Mouse (Mus musculus): ENCODE data around the gene Pvr. TPM values are rescaled to one million over a fixed set of nuclear protein-coding genes. Genes with fewer than 3 reads are reported as not detected.

The Pvr gene
- polyA plus RNA-seq, 1 experiment: 11.8 TPM

DNA sequence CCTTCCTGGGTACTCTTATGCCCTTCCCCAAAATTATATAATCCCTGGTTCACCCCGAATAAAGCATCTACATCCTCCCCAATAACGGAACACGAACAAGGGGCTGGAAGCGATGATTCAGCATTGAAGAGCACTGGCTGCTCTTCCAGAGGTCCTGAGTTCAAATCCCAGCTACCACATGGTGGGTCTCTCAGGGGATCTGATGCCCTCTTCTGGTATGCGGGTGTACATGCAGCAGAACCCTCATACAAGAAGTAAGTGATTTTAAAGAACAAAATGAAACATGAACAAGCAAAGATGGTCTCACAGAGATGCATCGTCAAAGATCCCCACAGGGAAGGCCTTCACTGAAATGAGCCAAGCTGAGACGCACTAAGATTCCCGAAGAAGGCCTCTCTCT is 40.2 kb downstream of the Pvr start:
- TF ChIP-seq CTCF (IDR thresholded peaks at IDR 0.05; ENCODE audit: extremely low read depth, insufficient read depth, low read length): no peak
- TF ChIP-seq POLR2A (IDR thresholded peaks at IDR 0.05; ENCODE audit: extremely low read depth, insufficient read depth, low read length): no peak
- no peaks in the 10 kb centered on the region; the same call in 1 of the 2 replicates for H3K4me1 ChIP-seq (ENCODE audit: control insufficient read depth, insufficient read depth, low read length)
- H3K4me3 ChIP-seq (ENCODE audit: insufficient read depth, low read length): no peak overlapping the region
- H3K27ac ChIP-seq (ENCODE audit: insufficient read depth, low read length): no peak overlapping the region

DNA sequence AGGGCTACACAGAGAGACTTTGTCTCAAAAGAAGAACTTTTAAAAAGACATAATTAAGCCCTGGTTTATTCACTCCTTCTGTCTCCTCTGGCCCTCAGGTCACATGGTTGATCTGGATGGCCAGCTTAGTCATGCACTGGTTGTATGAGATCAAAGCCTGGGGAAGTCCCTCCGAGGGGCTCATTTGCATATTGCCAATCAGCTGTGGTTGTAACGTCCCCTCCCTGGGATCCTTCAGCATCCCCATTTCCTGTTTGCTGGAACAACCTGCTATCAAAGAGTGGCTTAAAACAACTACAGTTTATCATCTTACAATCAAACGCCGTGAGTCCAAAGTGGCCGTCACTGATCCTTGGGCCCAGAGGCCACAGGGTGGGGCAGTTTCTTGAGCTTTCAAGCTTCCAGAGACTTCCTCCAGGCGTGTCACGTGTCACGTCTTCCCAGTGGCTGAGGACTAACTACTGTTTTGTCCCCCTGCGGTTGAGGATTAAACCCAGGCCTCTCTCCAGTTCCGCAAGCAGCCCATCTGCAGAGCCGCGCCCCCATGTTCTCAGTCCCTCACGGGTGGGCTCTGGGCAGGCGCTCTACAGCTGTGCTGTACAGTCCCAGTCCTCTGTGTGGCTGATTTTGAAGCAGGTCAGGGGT is 44.1 kb downstream of the Pvr start:
- no peak for TF ChIP-seq CTCF (IDR thresholded peaks at IDR 0.05; ENCODE audit: extremely low read depth, insufficient read depth, low read length)
- H3K4me1 ChIP-seq (ENCODE audit: control insufficient read depth, insufficient read depth, low read length): no peaks in the 10 kb centered on the region; the same call in 1 of the 2 replicates
- H3K27ac ChIP-seq (ENCODE audit: insufficient read depth, low read length): no peak overlapping the region
- H3K4me3 ChIP-seq (ENCODE audit: insufficient read depth, low read length): no peak overlapping the region

DNA sequence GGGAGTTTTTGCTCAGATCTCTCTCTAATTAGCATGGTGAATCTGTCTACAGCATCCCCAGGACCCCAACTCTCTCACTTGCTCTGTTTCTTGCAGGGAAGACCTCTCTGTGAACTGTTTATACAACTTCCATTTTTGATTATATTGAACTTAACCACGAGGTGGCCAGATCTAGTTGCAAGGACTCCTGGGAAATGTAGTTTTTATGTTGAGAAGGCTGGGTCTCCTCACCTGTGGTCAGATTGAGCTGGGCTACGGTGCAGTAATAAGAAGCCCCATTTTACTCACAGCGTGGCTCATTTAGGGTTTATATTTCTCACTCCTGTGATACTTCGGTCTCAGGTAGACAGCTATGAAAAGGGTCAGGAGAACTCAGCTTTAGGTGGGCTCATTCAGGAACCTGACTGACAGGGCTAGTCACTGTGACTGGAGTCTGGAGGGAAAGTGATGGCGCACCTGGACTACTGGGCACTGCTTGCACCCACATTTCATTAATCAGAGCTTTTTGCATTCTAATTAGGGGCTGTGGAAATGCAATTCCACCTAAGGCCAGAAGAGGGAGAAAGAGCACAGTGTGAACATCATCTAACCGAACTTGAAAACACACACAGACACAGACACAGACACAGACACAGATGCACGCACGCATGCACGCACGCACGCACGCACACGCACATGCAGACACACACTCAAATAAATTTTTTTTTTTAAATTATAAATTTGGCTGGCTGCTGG is 44.8 kb downstream of the Pvr start:
- H3K4me3 ChIP-seq (ENCODE audit: insufficient read depth, low read length): no peak overlapping the region
- TF ChIP-seq POLR2A (IDR thresholded peaks at IDR 0.05; ENCODE audit: extremely low read depth, insufficient read depth, low read length) (no peak), CTCF (IDR thresholded peaks at IDR 0.05; ENCODE audit: extremely low read depth, insufficient read depth, low read length) (peak; percentile 51; the same call in 1 of the 2 replicates)
- H3K4me1 ChIP-seq (ENCODE audit: control insufficient read depth, insufficient read depth, low read length): no peaks in the 10 kb centered on the region; the same call in 1 of the 2 replicates
- H3K27ac ChIP-seq (ENCODE audit: insufficient read depth, low read length): no peak overlapping the region

DNA sequence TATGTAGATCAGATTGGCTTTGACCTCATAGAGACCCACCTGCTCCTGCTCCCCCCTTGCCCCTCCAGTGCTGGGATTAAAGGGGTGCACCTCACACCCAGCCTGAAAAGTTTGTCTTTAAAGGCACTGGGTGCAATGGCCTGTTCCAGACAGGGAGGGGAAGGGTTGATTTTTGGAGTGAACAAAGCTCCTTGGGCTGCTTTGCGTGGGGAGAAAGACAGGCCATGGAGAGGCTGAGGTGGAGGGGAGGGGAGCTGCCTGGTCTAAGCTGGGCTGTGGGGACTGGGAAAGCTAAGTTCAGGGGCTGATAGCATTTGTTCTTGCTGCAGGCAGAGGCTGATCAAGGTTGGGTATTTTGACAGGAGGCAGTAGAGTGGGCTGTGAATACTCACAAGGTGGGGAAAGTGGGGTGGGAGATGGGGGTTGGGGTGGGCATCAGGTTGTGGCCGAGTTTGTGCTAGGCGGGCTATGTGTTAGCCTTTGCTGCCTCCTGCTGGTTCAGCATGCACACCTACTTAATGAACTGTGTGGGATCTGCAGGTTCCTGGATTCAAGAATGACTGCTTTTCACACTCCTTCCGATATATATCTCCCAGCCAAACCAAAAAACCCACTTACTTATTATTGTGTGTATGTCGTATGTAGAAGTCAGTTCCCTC is 48.9 kb downstream of the Pvr start:
- TF ChIP-seq POLR2A (IDR thresholded peaks at IDR 0.05; ENCODE audit: extremely low read depth, insufficient read depth, low read length): no peak
- TF ChIP-seq CTCF (IDR thresholded peaks at IDR 0.05; ENCODE audit: extremely low read depth, insufficient read depth, low read length): peak; percentile 55
- Histone ChIP-seq H3K4me1 (ENCODE audit: control insufficient read depth, insufficient read depth, low read length) (no peaks in the 10 kb centered on the region; the same call in 1 of the 2 replicates), H3K4me3 (ENCODE audit: insufficient read depth, low read length) (no peak overlapping the region), H3K27ac (ENCODE audit: insufficient read depth, low read length) (no peak overlapping the region)

DNA sequence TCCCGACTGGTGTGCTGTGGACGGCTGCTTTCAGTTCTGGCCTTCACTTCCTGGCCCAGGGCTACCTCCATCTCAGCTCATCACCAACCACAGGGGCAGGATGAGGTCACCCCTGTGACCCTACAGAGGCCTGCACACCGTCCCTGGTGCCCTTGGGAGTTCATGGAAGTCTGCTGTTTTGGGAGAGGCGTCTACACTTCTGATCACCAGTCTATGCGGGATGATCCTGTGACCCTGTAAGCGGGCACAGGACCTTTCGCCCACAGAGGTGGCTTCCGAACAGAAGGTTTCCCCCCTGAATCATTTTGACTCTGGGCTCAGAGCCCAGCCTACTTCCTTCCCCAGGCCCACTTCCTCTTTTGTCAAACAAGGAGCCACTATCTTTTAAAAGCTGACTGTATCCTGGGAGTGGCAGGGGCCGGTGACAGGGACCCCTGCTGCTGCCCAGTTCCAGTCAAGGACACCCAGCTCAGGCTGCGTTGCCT is 49.8 kb downstream of the Pvr start:
- no peaks in the 10 kb centered on the region; the same call in 1 of the 2 replicates for H3K4me1 ChIP-seq (ENCODE audit: control insufficient read depth, insufficient read depth, low read length)
- no peak overlapping the region for H3K27ac ChIP-seq (ENCODE audit: insufficient read depth, low read length)
- no peak for TF ChIP-seq CTCF (IDR thresholded peaks at IDR 0.05; ENCODE audit: extremely low read depth, insufficient read depth, low read length)
- no peak for TF ChIP-seq POLR2A (IDR thresholded peaks at IDR 0.05; ENCODE audit: extremely low read depth, insufficient read depth, low read length)
- no peak overlapping the region for H3K4me3 ChIP-seq (ENCODE audit: insufficient read depth, low read length)

DNA sequence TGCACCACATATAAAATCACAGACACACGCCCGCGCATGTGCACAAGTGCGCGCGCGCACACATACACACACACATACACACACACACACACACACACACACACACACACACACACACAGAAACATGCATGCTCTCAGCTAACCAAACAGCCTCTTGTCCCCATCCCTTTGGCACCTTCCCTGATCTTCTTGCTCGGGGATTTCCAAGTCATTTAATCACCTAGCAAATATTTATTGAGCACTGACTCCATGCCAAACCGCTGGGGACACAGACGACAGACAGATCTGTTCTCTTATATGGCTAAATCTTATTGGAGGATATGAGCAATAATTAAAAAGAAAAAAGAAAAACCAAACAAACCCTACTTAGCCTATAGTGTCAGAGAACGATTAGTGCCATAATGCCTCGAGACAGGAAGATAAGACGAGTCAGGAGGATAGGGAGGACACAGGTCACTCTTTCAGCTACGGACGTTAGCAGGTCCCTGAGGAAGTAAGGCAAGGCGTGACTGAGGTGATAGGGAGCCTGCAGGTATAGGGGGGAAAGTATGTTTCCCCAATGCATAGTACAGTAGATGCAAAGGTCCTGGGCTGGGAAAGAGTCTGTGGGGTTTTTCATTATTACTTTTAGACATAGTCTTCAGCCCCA is 53.1 kb downstream of the Pvr start:
- Histone ChIP-seq H3K4me3 (ENCODE audit: insufficient read depth, low read length) (no peak overlapping the region), H3K27ac (ENCODE audit: insufficient read depth, low read length) (no peak overlapping the region), H3K4me1 (ENCODE audit: control insufficient read depth, insufficient read depth, low read length) (no peaks in the 10 kb centered on the region)
- no peak for TF ChIP-seq POLR2A (IDR thresholded peaks at IDR 0.05; ENCODE audit: extremely low read depth, insufficient read depth, low read length)
- no peak for TF ChIP-seq CTCF (IDR thresholded peaks at IDR 0.05; ENCODE audit: extremely low read depth, insufficient read depth, low read length)

DNA sequence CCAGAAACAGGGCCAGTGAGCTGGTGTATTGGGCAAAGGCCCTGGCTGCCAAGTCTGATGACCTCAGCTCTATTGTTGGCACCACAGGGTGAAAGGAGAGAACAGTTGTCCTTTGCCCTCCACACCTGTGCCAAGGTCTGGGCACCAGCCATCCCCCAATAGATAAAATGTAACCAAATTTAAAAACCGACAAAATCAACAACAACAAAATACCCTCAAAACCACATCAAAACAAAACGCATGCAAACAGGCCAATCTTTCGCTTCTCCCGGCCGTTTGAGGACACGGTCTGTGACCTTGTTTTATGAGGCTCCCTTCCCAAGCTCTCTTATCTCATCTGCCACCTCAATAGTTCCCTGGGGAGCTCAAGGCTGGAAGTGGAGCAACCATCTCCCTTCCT is 54.5 kb downstream of the Pvr start:
- Histone ChIP-seq H3K4me1 (ENCODE audit: control insufficient read depth, insufficient read depth, low read length) (no peaks in the 10 kb centered on the region), H3K27ac (ENCODE audit: insufficient read depth, low read length) (no peak overlapping the region), H3K4me3 (ENCODE audit: insufficient read depth, low read length) (no peak overlapping the region)
- no peak for TF ChIP-seq POLR2A (IDR thresholded peaks at IDR 0.05; ENCODE audit: extremely low read depth, insufficient read depth, low read length)
- no peak for TF ChIP-seq CTCF (IDR thresholded peaks at IDR 0.05; ENCODE audit: extremely low read depth, insufficient read depth, low read length)

DNA sequence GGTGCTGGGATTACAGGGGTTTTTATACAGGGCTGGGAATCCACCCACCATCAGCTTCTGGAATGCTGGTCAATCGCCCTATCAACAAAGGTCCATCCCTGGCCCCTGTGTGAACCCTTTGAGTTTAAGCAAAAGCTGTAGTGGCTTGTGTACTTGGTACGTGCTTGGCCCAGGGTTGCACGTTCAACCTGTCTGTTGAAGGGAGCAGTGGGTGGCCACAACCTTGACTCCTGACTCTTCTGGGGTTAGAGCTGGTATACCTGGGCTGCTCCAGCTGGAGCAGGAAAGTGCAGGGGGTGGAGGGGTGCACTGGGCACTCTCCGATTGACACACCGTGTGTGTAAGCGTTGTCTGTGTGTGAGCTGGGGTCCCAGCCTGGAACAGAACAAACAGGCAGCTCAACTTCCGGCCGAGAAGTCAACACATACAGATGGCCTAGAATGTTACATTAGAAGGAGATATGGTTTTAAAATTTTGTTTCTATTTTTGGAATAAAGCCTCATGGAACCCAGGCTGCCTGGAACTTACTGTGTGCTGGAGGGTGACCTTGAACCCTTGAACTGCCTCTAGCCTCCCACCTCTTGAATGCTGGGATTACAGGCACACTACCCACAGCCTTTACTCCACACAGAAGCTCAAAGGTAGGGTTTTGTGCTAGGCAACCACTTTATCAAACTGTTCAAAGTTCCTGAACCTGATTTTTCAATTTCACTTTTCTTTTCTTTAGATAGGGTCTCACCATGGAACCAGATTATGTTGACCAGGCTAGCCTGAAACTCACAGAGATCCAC is 55.5 kb downstream of the Pvr start:
- TF ChIP-seq CTCF (IDR thresholded peaks at IDR 0.05; ENCODE audit: extremely low read depth, insufficient read depth, low read length) (no peak), POLR2A (IDR thresholded peaks at IDR 0.05; ENCODE audit: extremely low read depth, insufficient read depth, low read length) (no peak)
- no peaks in the 10 kb centered on the region for H3K4me1 ChIP-seq (ENCODE audit: control insufficient read depth, insufficient read depth, low read length)
- no peak overlapping the region for H3K27ac ChIP-seq (ENCODE audit: insufficient read depth, low read length)
- H3K4me3 ChIP-seq (ENCODE audit: insufficient read depth, low read length): no peak overlapping the region

DNA sequence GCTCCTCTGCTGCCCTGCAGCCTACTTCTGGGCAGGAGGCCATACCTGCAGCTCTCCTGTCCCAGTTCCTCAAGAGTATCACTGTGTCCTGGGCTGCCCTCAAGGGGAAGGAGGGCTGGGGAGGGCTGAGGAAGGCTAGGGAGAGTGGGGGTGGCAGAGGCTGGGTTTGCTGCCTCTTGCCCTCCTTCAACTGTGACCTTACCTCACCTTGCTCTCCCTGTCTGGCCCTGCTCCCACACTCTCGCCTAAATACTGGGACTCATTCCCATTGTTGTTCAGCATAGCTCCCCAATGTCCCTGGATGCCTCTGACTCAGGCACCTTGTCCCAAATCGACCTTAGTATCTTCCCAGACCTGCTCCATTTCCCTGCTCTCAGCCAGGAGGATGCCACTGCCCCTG is 56.7 kb downstream of the Pvr start:
- no peak overlapping the region for H3K27ac ChIP-seq (ENCODE audit: insufficient read depth, low read length)
- TF ChIP-seq POLR2A (IDR thresholded peaks at IDR 0.05; ENCODE audit: extremely low read depth, insufficient read depth, low read length): no peak
- TF ChIP-seq CTCF (IDR thresholded peaks at IDR 0.05; ENCODE audit: extremely low read depth, insufficient read depth, low read length): no peak
- no peaks in the 10 kb centered on the region for H3K4me1 ChIP-seq (ENCODE audit: control insufficient read depth, insufficient read depth, low read length)
- no peak overlapping the region for H3K4me3 ChIP-seq (ENCODE audit: insufficient read depth, low read length)
